Mouse (Mus musculus) retina, embryonic 14.5 days (tissue): Measurements from ENCODE around the gene Mylk4.

Experiments used
- DNase-seq: peaks from one replicate; pipeline ENCODE4 v3.0.0-alpha.2; 2015; ENCODE audit warnings: low spot score

The Mylk4 gene

GRCm38 (mm10) chr13:32712568-32712967 is 71.2 kb downstream of the Mylk4 start:
- no peak for DNase-seq

- DNase-seq = peak; percentile 28
Measured at GRCm38 (mm10) chr13:32707894-32708293, 75.9 kb downstream of the Mylk4 start.

GRCm38 (mm10) chr13:32706651-32707288 is 77.0 kb downstream of the Mylk4 start:
- DNase-seq = no peak

- no peak for DNase-seq
Measured at GRCm38 (mm10) chr13:32705315-32705714, 78.4 kb downstream of the Mylk4 start.

- DNase-seq = no peak
Measured at GRCm38 (mm10) chr13:32704911-32705310, 78.8 kb downstream of the Mylk4 start.

- no peak for DNase-seq
Measured at GRCm38 (mm10) chr13:32701564-32701963, 82.2 kb downstream of the Mylk4 start.

GRCm38 (mm10) chr13:32699376-32699775 is 84.4 kb downstream of the Mylk4 start:
- no peak for DNase-seq

GRCm38 (mm10) chr13:32698956-32699355 is 84.8 kb downstream of the Mylk4 start:
- no peak for DNase-seq

- no peak for DNase-seq
Measured at GRCm38 (mm10) chr13:32693886-32694455, 89.8 kb downstream of the Mylk4 start.

GRCm38 (mm10) chr13:32692563-32692962 is 91.2 kb downstream of the Mylk4 start:
- DNase-seq = no peak

GRCm38 (mm10) chr13:32690279-32690678 is 93.5 kb downstream of the Mylk4 start:
- DNase-seq = no peak

GRCm38 (mm10) chr13:32680868-32681515 is 102.8 kb downstream of the Mylk4 start:
- DNase-seq = peak; percentile 82

GRCm38 (mm10) chr13:32680121-32680551 is 103.6 kb downstream of the Mylk4 start:
- DNase-seq = no peak

- DNase-seq = no peak
Measured at GRCm38 (mm10) chr13:32678998-32679397, 104.8 kb downstream of the Mylk4 start.

GRCm38 (mm10) chr13:32670782-32671181 is 113.0 kb downstream of the Mylk4 start:
- no peak for DNase-seq

- no peak for DNase-seq
Measured at GRCm38 (mm10) chr13:32668296-32668695, 115.5 kb downstream of the Mylk4 start.

- DNase-seq = no peak
Measured at GRCm38 (mm10) chr13:32667386-32667785, 116.4 kb downstream of the Mylk4 start.

- peak; percentile 33 for DNase-seq
Measured at GRCm38 (mm10) chr13:32662041-32662440, 121.7 kb downstream of the Mylk4 start.

- no peak for DNase-seq
Measured at GRCm38 (mm10) chr13:32660294-32660693, 123.5 kb downstream of the Mylk4 start.

- DNase-seq = no peak
Measured at GRCm38 (mm10) chr13:32659271-32659670, 124.5 kb downstream of the Mylk4 start.

- DNase-seq = no peak
Measured at GRCm38 (mm10) chr13:32657583-32657982, 126.2 kb downstream of the Mylk4 start.
